Mouse (Mus musculus): ENCODE measurements around the gene D10Wsu102e. TPM values are rescaled to one million over a fixed set of nuclear protein-coding genes. Genes with fewer than 3 reads are reported as not detected.
A peak's percentile ranks its signal among the peaks of the same experiment; 100 is the strongest.
"Not testable (repeated sequence)": the region's sequence is repeated elsewhere in the genome, so short reads cannot be mapped to it uniquely, and the experiment has no call there.

Gene D10Wsu102e
- polyA plus RNA-seq, 1 experiment, result 2.4 TPM

- WGBS, result 45% methylated on average over 2 of the region's 2 CpGs
- no peak overlapping the region for H3K27ac ChIP-seq (ENCODE audit: insufficient read depth, low read depth, low read length)
- no peak overlapping the region for H3K4me3 ChIP-seq (ENCODE audit: insufficient read depth, low read depth, low read length)
- no peak for TF ChIP-seq POLR2A (IDR thresholded peaks at IDR 0.05; ENCODE audit: insufficient read depth, low read depth, low read length)
- no peaks in the 10 kb centered on the region for H3K4me1 ChIP-seq (ENCODE audit: control insufficient read depth, insufficient read depth, low read length)
Measured at GRCm38 (mm10) chr10:83341226-83341625, 18.8 kb upstream of the D10Wsu102e start.

GRCm38 (mm10) chr10:83343171-83343570 lies 16.9 kb upstream of the D10Wsu102e start:
- no peak overlapping the region for H3K4me3 ChIP-seq (ENCODE audit: insufficient read depth, low read depth, low read length)
- WGBS, result 70% methylated on average over 5 of the region's 5 CpGs
- H3K4me1 ChIP-seq (ENCODE audit: control insufficient read depth, insufficient read depth, low read length), result no peaks in the 10 kb centered on the region
- no peak for TF ChIP-seq POLR2A (IDR thresholded peaks at IDR 0.05; ENCODE audit: insufficient read depth, low read depth, low read length)
- no peak overlapping the region for H3K27ac ChIP-seq (ENCODE audit: insufficient read depth, low read depth, low read length)

- 59% methylated on average over 2 of the region's 2 CpGs for WGBS
- no peaks in the 10 kb centered on the region for H3K4me1 ChIP-seq (ENCODE audit: control insufficient read depth, insufficient read depth, low read length)
- TF ChIP-seq CTCF (IDR thresholded peaks at IDR 0.05; ENCODE audit: insufficient read depth, low read depth, low read length), result no peak
- no peak for TF ChIP-seq POLR2A (IDR thresholded peaks at IDR 0.05; ENCODE audit: insufficient read depth, low read depth, low read length)
- H3K27ac ChIP-seq (ENCODE audit: insufficient read depth, low read depth, low read length), result no peak overlapping the region
- no peak overlapping the region for H3K4me3 ChIP-seq (ENCODE audit: insufficient read depth, low read depth, low read length)
Measured at GRCm38 (mm10) chr10:83343828-83344685, 16.0 kb upstream of the D10Wsu102e start.

- no peak overlapping the region for H3K4me3 ChIP-seq (ENCODE audit: insufficient read depth, low read depth, low read length)
- H3K27ac ChIP-seq (ENCODE audit: insufficient read depth, low read depth, low read length), result no peak overlapping the region
- no peaks in the 10 kb centered on the region for H3K4me1 ChIP-seq (ENCODE audit: control insufficient read depth, insufficient read depth, low read length)
- 51% methylated on average over 7 of the region's 7 CpGs for WGBS
- TF ChIP-seq POLR2A (IDR thresholded peaks at IDR 0.05; ENCODE audit: insufficient read depth, low read depth, low read length) (no peak), CTCF (IDR thresholded peaks at IDR 0.05; ENCODE audit: insufficient read depth, low read depth, low read length) (no peak)
Measured at GRCm38 (mm10) chr10:83345693-83346358, 14.2 kb upstream of the D10Wsu102e start.

- H3K27ac ChIP-seq (ENCODE audit: insufficient read depth, low read depth, low read length), result no peak overlapping the region
- H3K4me3 ChIP-seq (ENCODE audit: insufficient read depth, low read depth, low read length), result no peak overlapping the region
- TF ChIP-seq POLR2A (IDR thresholded peaks at IDR 0.05; ENCODE audit: insufficient read depth, low read depth, low read length) (no peak), CTCF (IDR thresholded peaks at IDR 0.05; ENCODE audit: insufficient read depth, low read depth, low read length) (no peak)
- no peaks in the 10 kb centered on the region for H3K4me1 ChIP-seq (ENCODE audit: control insufficient read depth, insufficient read depth, low read length)
- 78% methylated on average over 5 of the region's 5 CpGs for WGBS
Measured at GRCm38 (mm10) chr10:83346359-83346736, 13.7 kb upstream of the D10Wsu102e start.

GRCm38 (mm10) chr10:83347494-83347893 lies 12.5 kb upstream of the D10Wsu102e start:
- TF ChIP-seq POLR2A (IDR thresholded peaks at IDR 0.05; ENCODE audit: insufficient read depth, low read depth, low read length), result no peak
- no peak for TF ChIP-seq CTCF (IDR thresholded peaks at IDR 0.05; ENCODE audit: insufficient read depth, low read depth, low read length)
- Histone ChIP-seq H3K4me1 (ENCODE audit: control insufficient read depth, insufficient read depth, low read length) (no peaks in the 10 kb centered on the region), H3K27ac (ENCODE audit: insufficient read depth, low read depth, low read length) (no peak overlapping the region), H3K4me3 (ENCODE audit: insufficient read depth, low read depth, low read length) (no peak overlapping the region)
- WGBS, result 33% methylated on average over 7 of the region's 7 CpGs

- H3K4me1 ChIP-seq (ENCODE audit: control insufficient read depth, insufficient read depth, low read length), result peaks cover 6% of the 10 kb centered on the region; the same call in 1 of the 2 replicates
- WGBS, result 93% methylated on average over 2 of the region's 2 CpGs
Measured at GRCm38 (mm10) chr10:83350689-83351088, 9.3 kb upstream of the D10Wsu102e start.

GRCm38 (mm10) chr10:83351779-83352178 lies 8.2 kb upstream of the D10Wsu102e start:
- H3K27ac ChIP-seq (ENCODE audit: insufficient read depth, low read depth, low read length); H3K4me3 ChIP-seq (ENCODE audit: insufficient read depth, low read depth, low read length); H3K4me1 ChIP-seq (ENCODE audit: control insufficient read depth, insufficient read depth, low read length): not testable (repeated sequence)
- WGBS, result 87% methylated on average over 4 of the region's 4 CpGs

More at GRCm38 (mm10) chr10:83350689-83351088, 9.3 kb upstream of the D10Wsu102e start:
- Histone ChIP-seq H3K27ac (ENCODE audit: insufficient read depth, low read depth, low read length) (no peak overlapping the region), H3K4me3 (ENCODE audit: insufficient read depth, low read depth, low read length) (no peak overlapping the region)
- no peak for TF ChIP-seq POLR2A (IDR thresholded peaks at IDR 0.05; ENCODE audit: insufficient read depth, low read depth, low read length)
- TF ChIP-seq CTCF (IDR thresholded peaks at IDR 0.05; ENCODE audit: insufficient read depth, low read depth, low read length), result no peak

GRCm38 (mm10) chr10:83353680-83354332 lies 6.2 kb upstream of the D10Wsu102e start:
- WGBS, result 30% methylated on average over 14 of the region's 14 CpGs
- no peak for TF ChIP-seq POLR2A (IDR thresholded peaks at IDR 0.05; ENCODE audit: insufficient read depth, low read depth, low read length)
- no peak for TF ChIP-seq CTCF (IDR thresholded peaks at IDR 0.05; ENCODE audit: insufficient read depth, low read depth, low read length)
- Histone ChIP-seq H3K27ac (ENCODE audit: insufficient read depth, low read depth, low read length) (0 out of 2 replicates have a peak overlapping the region, but pooled peaks have one; percentile 15), H3K4me1 (ENCODE audit: control insufficient read depth, insufficient read depth, low read length) (peaks cover 6% of the 10 kb centered on the region; the same call in 1 of the 2 replicates), H3K4me3 (ENCODE audit: insufficient read depth, low read depth, low read length) (no peak overlapping the region)

All from olfactory bulb, adult 2 months (tissue).